8 mouse cellular contexts compared by ENCODE assay signal in the genomic region with DNA sequence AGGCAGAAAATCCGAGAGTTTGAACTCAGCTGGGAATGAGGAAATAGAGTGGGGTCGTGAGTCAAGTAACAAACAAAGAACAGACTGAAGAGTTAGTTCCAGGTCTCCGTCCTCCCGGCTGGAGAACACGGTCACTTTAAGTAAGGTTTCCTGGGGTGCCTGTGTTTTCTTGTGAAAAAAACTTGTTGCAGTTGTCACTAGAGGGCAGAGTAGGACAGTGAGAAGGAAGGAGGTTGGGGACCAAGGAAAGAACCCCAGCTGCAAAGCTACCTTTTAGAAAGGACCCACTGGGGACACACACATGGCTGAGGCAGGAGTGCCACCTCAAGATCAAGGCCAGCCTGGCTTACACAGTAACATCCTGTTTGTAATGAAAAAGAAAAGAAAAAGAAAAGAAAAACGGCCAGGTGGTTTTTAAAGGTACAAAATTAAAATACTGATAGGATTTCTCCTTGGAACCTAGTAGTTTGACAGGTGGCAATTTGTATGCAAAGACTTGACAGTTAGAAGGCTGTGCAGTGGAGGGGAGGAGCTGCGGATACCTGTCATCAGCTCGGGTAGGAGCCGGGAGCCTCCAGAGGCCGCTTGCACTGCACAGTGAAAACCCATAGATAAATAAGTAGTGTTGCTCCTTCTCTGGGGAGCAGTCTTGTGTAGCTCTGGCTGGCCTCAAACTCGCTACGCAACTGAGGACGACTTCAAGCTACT. TPM values are rescaled to one million over a fixed set of nuclear protein-coding genes. Genes with fewer than 3 reads are reported as not detected.
DNase-seq lines count a peak whose midpoint lies in the region; ATAC-seq and TF ChIP-seq lines count a peak whose summit lies in the region.

No protein-coding gene starts in this region.

- 13% methylated on average over 13 of the region's 13 CpGs for WGBS in liver, postnatal 0 days (ENCODE audit: insufficient replicate concordance)
- WGBS in neural tube, embryonic 15.5 days = 23% methylated on average over 13 of the region's 13 CpGs

- no peak overlapping the region for H3K27ac ChIP-seq in liver, postnatal 0 days (ENCODE audit: low read depth)
- H3K27ac ChIP-seq in neural tube, embryonic 15.5 days (replicated peaks) = no peak overlapping the region

- no peak overlapping the region for H3K9ac ChIP-seq in liver, postnatal 0 days (replicated peaks)
- H3K9ac ChIP-seq in neural tube, embryonic 15.5 days (replicated peaks) = no peak overlapping the region

- H3K27me3 ChIP-seq in C2C12 (ENCODE audit: control insufficient read depth, insufficient read depth, insufficient read length) = no peaks in the 10 kb centered on the region
- H3K27me3 ChIP-seq in liver, postnatal 0 days (ENCODE audit: insufficient read depth, low read length) = no peaks in the 10 kb centered on the region
- H3K27me3 ChIP-seq in neural tube, embryonic 15.5 days (replicated peaks) = no peaks in the 10 kb centered on the region

- no peak for TF ChIP-seq EP300 in liver, postnatal 0 days (IDR thresholded peaks at IDR 0.05; ENCODE audit: low read depth)

- H3ac ChIP-seq in C2C12 (ENCODE audit: control insufficient read depth, insufficient read length, low read depth) = no peak overlapping the region

- no peak overlapping the region for H3K4me3 ChIP-seq in C2C12 (ENCODE audit: insufficient read depth, poor library complexity, severe bottlenecking)
- no peak overlapping the region for H3K4me3 ChIP-seq in liver, postnatal 0 days (ENCODE audit: low read depth, low read length)
- no peak overlapping the region for H3K4me3 ChIP-seq in neural tube, embryonic 15.5 days (replicated peaks)

- H3K79me3 ChIP-seq in C2C12 (ENCODE audit: low read depth) = peaks cover 16% of the 10 kb centered on the region

- peak; percentile 54 for DNase-seq in cerebellum, adult 9-10 months
- DNase-seq in heart, postnatal 4 days = peak; percentile 45
- no peak for DNase-seq in liver, postnatal 0 days
- DNase-seq in thymus, postnatal 10 days (ENCODE audit: low spot score in 2 of 2) = peak; percentile 47 to 73

- H3K4me2 ChIP-seq in liver, postnatal 0 days (ENCODE audit: low read depth, low read length) = peak overlapping the region; percentile 14; the same call in 1 of the 2 replicates
- no peak overlapping the region for H3K4me2 ChIP-seq in neural tube, embryonic 15.5 days

- H3K4me1 ChIP-seq in liver, postnatal 0 days (ENCODE audit: insufficient read depth) = peaks cover 13% of the 10 kb centered on the region
- peaks cover 18% of the 10 kb centered on the region for H3K4me1 ChIP-seq in neural tube, embryonic 15.5 days

- H3K9me3 ChIP-seq in liver, postnatal 0 days (ENCODE audit: low read length) = no peaks in the 10 kb centered on the region
- no peaks in the 10 kb centered on the region for H3K9me3 ChIP-seq in neural tube, embryonic 15.5 days (replicated peaks)

- peaks cover 27% of the 10 kb centered on the region for H3K36me3 ChIP-seq in C2C12 (ENCODE audit: control insufficient read depth, insufficient read depth)
- peaks cover 9% of the 10 kb centered on the region for H3K36me3 ChIP-seq in liver, postnatal 0 days (replicated peaks; ENCODE audit: insufficient read depth, low read length)
- H3K36me3 ChIP-seq in neural tube, embryonic 15.5 days = peaks cover 22% of the 10 kb centered on the region

- no peak for ATAC-seq in cerebellum, adult (ENCODE audit: insufficient number of reproducible peaks, low FRiP score, low TSS enrichment)
- peak; percentile 65 for ATAC-seq in common myeloid progenitor, adult 5-6 weeks (replicated peaks; ENCODE audit: low read depth, poor library complexity, severe bottlenecking)
- ATAC-seq in liver, postnatal 0 days = peak; percentile 23; the same call in 1 of the 2 replicates
- no peak for ATAC-seq in neural tube, embryonic 15.5 days (ENCODE audit: low FRiP score)

- peak; percentile 11 for TF ChIP-seq CTCF in C2C12 (IDR thresholded peaks at IDR 0.05; ENCODE audit: control insufficient read depth, insufficient read depth, insufficient read length)
- peak; percentile 84 for TF ChIP-seq CTCF in liver, postnatal 0 days (IDR thresholded peaks at IDR 0.05; ENCODE audit: low read depth)

- peaks cover 18% of the 10 kb centered on the region for H3K79me2 ChIP-seq in C2C12 (ENCODE audit: control insufficient read depth, insufficient read depth)

TF ChIP-seq in C2C12, 6 proteins besides CTCF, POLR2A, EP300 and RAD21:
- TF ChIP-seq MAX (IDR thresholded peaks at IDR 0.05) = no peak
- TF ChIP-seq USF1 (IDR thresholded peaks at IDR 0.05; ENCODE audit: low read depth) = no peak
- TF ChIP-seq CEBPB (IDR thresholded peaks at IDR 0.05; ENCODE audit: low read depth) = no peak
- no peak for TF ChIP-seq MYOG (IDR thresholded peaks at IDR 0.05; ENCODE audit: control insufficient read depth, extremely low read depth, insufficient read length)
- no peak for TF ChIP-seq MYOD1 (IDR thresholded peaks at IDR 0.05; ENCODE audit: control insufficient read depth, insufficient read length, low read depth)
- TF ChIP-seq FOSL1 (IDR thresholded peaks at IDR 0.05; ENCODE audit: insufficient read depth, low read length, poor library complexity, severe bottlenecking) = no peak

RNA-seq across cellular contexts. Expression of gene Eif3g, which starts 3.2 kb away (rescaled TPM):
- polyA plus RNA-seq in C2C12 (2012; fragmentation: generic; extraction: Trizol) = 247 TPM
- 188 and 215 TPM in 2 replicates for total RNA-seq in common myeloid progenitor, adult 5-6 weeks (2017)
- total RNA-seq in heart, postnatal 4 days (2021) = 100 to 1,000 TPM; 116 to 126 TPM
- polyA plus RNA-seq in liver, postnatal 0 days (2015; fragmentation: Nextera tagmentation; extraction: Ambion mirVana) = 128 and 129 TPM in 2 replicates
- 260 and 274 TPM in 2 replicates for polyA plus RNA-seq in neural tube, embryonic 15.5 days (2015; fragmentation: Nextera tagmentation; extraction: Ambion mirVana)

RNA-seq across cellular contexts. Expression of gene Ppan, which starts 13.6 kb away (rescaled TPM):
- 88.3 TPM for polyA plus RNA-seq in C2C12 (2012; fragmentation: generic; extraction: Trizol)
- total RNA-seq in common myeloid progenitor, adult 5-6 weeks (2017) = 140 and 152 TPM in 2 replicates
- 10 to 100 TPM; 18.4 to 19.6 TPM for total RNA-seq in heart, postnatal 4 days (2021)
- polyA plus RNA-seq in liver, postnatal 0 days (2015; fragmentation: Nextera tagmentation; extraction: Ambion mirVana) = 32.4 and 32.5 TPM in 2 replicates
- 49.7 and 57.3 TPM in 2 replicates for polyA plus RNA-seq in neural tube, embryonic 15.5 days (2015; fragmentation: Nextera tagmentation; extraction: Ambion mirVana)

RNA-seq across cellular contexts. Expression of gene Angptl6, which starts 22.1 kb away (rescaled TPM):
- 0.92 TPM for polyA plus RNA-seq in C2C12 (2012; fragmentation: generic; extraction: Trizol)
- 0.50 and 1.7 TPM in 2 replicates for total RNA-seq in common myeloid progenitor, adult 5-6 weeks (2017)
- total RNA-seq in heart, postnatal 4 days (2021) = 1 to 10 TPM; 1.6 to 1.7 TPM
- polyA plus RNA-seq in liver, postnatal 0 days (2015; fragmentation: Nextera tagmentation; extraction: Ambion mirVana) = 16.6 TPM in 2 replicates
- 11.8 and 13.8 TPM in 2 replicates for polyA plus RNA-seq in neural tube, embryonic 15.5 days (2015; fragmentation: Nextera tagmentation; extraction: Ambion mirVana)

RNA-seq across cellular contexts. Expression of gene A230050P20Rik, which starts 33.2 kb away (rescaled TPM):
- polyA plus RNA-seq in C2C12 (2012; fragmentation: generic; extraction: Trizol) = 11.8 TPM
- total RNA-seq in common myeloid progenitor, adult 5-6 weeks (2017) = 25.7 and 27.9 TPM in 2 replicates
- total RNA-seq in heart, postnatal 4 days (2021) = 1 to 10 TPM; 6.4 to 7.2 TPM
- polyA plus RNA-seq in liver, postnatal 0 days (2015; fragmentation: Nextera tagmentation; extraction: Ambion mirVana) = 3.5 and 5.4 TPM in 2 replicates
- polyA plus RNA-seq in neural tube, embryonic 15.5 days (2015; fragmentation: Nextera tagmentation; extraction: Ambion mirVana) = 17.0 and 23.2 TPM in 2 replicates

RNA-seq across cellular contexts. Expression of gene Dnmt1, which starts 58.1 kb away (rescaled TPM):
- 69.7 TPM for polyA plus RNA-seq in C2C12 (2012; fragmentation: generic; extraction: Trizol)
- total RNA-seq in common myeloid progenitor, adult 5-6 weeks (2017) = 271 and 309 TPM in 2 replicates
- 10 to 100 TPM; 66.7 to 68.2 TPM for total RNA-seq in heart, postnatal 4 days (2021)
- polyA plus RNA-seq in liver, postnatal 0 days (2015; fragmentation: Nextera tagmentation; extraction: Ambion mirVana) = 20.3 and 24.5 TPM in 2 replicates
- polyA plus RNA-seq in neural tube, embryonic 15.5 days (2015; fragmentation: Nextera tagmentation; extraction: Ambion mirVana) = 51.6 and 60.8 TPM in 2 replicates

Comparison
In these comparisons a context has a peak if more than half of its experiments do, and no peak if none do; other contexts are left out.
1. ATAC-seq: peak in common myeloid progenitor, adult 5-6 weeks (single experiment) and liver, postnatal 0 days (single experiment); none in cerebellum, adult (single experiment) and neural tube, embryonic 15.5 days (single experiment).